Mouse (Mus musculus) ES-E14 (cell line): ENCODE results near the gene Capn5. TPM values are rescaled to one million over a fixed set of nuclear protein-coding genes. Genes with fewer than 3 reads are reported as not detected.

Experiments
- DNase-seq: peaks from one replicate; pipeline ENCODE4 v3.0.0-alpha.2; 2013; ENCODE audit warnings: low read depth, low spot score
- H3K27ac ChIP-seq: 2 replicates; pipeline ENCODE4 v1.5.1; 2012; ENCODE audit warnings: low read depth, mild to moderate bottlenecking, low read length, moderate library complexity, mixed read lengths; ENCODE audit not compliant: poor library complexity, insufficient read depth, severe bottlenecking
- H3K36me3 ChIP-seq: 2 replicates; pipeline ENCODE4 v1.6.1; 2012; ENCODE audit warnings: mild to moderate bottlenecking, low read length, moderate library complexity, mixed read lengths; ENCODE audit not compliant: control insufficient read depth, poor library complexity, insufficient read depth, severe bottlenecking
- H3K4me1 ChIP-seq, 2 experiments: fragments of 150-350 bp in 1 of 2; sonication (generic) in 1 of 2; 2 replicates each; pipeline ENCODE4 v1.6.1; 2012; ENCODE audit warnings: low read length in 2 of 2, mild to moderate bottlenecking in 1 of 2, mixed read lengths in 1 of 2; ENCODE audit not compliant: control insufficient read depth in 2 of 2, insufficient read depth in 2 of 2, poor library complexity in 1 of 2
- H3K4me3 ChIP-seq, 2 experiments: fragments of 150-350 bp in 1 of 2; sonication (generic) in 1 of 2; 2 replicates each; pipeline ENCODE4 v1.5.1; 2012; ENCODE audit warnings: low read length in 2 of 2, low read depth in 1 of 2, mild to moderate bottlenecking in 1 of 2, mixed read lengths in 1 of 2; ENCODE audit not compliant: insufficient read depth in 1 of 2, poor library complexity in 1 of 2, severe bottlenecking in 1 of 2
- H3K9ac ChIP-seq: 2 replicates; pipeline ENCODE4 v1.6.1; 2012; ENCODE audit warnings: low read depth, mild to moderate bottlenecking, low read length, mixed read lengths; ENCODE audit not compliant: poor library complexity, insufficient read depth, severe bottlenecking
- H3K9me3 ChIP-seq: fragments of 150-350 bp; sonication (generic); 2 replicates; pipeline ENCODE4 v1.6.1; 2012; ENCODE audit warnings: low read depth, mild to moderate bottlenecking, low read length; ENCODE audit not compliant: control insufficient read depth, insufficient read depth
- CHD2 ChIP-seq: IDR thresholded peaks from 2 replicates; pipeline ENCODE4 v1.6.1; 2014; ENCODE audit warnings: mild to moderate bottlenecking, low read depth, low read length, inconsistent platforms
- HCFC1 ChIP-seq: IDR thresholded peaks from 2 replicates; pipeline ENCODE4 v1.6.1; 2012; ENCODE audit warnings: low read length, inconsistent platforms, borderline replicate concordance; ENCODE audit not compliant: insufficient read depth
- MAFK ChIP-seq: IDR thresholded peaks from 2 replicates; pipeline ENCODE4 v1.6.1; 2014; ENCODE audit warnings: mild to moderate bottlenecking, low read depth, low read length, inconsistent platforms; ENCODE audit not compliant: insufficient read depth
- ZC3H11A ChIP-seq: IDR thresholded peaks from 2 replicates; pipeline ENCODE4 v1.6.1; 2012; ENCODE audit warnings: low read depth, mild to moderate bottlenecking, inconsistent platforms, low read length, borderline replicate concordance
- ZNF384 ChIP-seq: IDR thresholded peaks from 2 replicates; pipeline ENCODE4 v1.6.1; 2012; ENCODE audit warnings: low read depth, low read length, inconsistent platforms
- in situ Hi-C, 2 experiments: fragments of 600-800 bp; cut with MboI; formaldehyde crosslinking; loops; one replicate each; pipeline ENCODE4 v1.15.1; 2025; ENCODE audit warnings: low sequenced_read_pairs in 2 of 2, inconsistent platforms in 1 of 2; ENCODE audit not compliant: unreplicated experiment in 2 of 2
- total RNA-seq: library from RNA; depleted of rRNA; stranded (reverse); fragments of 300-350 nt; gene quantifications from 2 replicates; pipeline ENCODE4 v1.2.3, GENCODE M21; 2012; rRNA removed

The Capn5 gene
- total RNA-seq, 1 experiment, result 5.0 TPM

- Histone ChIP-seq H3K9me3 (no peaks in the 10 kb centered on the region), H3K9ac (no peak overlapping the region), H3K36me3 (no peaks in the 10 kb centered on the region), H3K4me3 (no peak overlapping the region), H3K27ac (no peak overlapping the region), H3K4me1 (no peaks in the 10 kb centered on the region)
- in situ Hi-C loops, result no loop called here
- no peak for TF ChIP-seq ZNF384
- no peak for TF ChIP-seq MAFK
- no peak for TF ChIP-seq ZC3H11A
- TF ChIP-seq CHD2, result no peak
- TF ChIP-seq HCFC1, result no peak
- DNase-seq, result no peak
Measured at GRCm38 (mm10) chr7:98084541-98085293, 93.4 kb downstream of the Capn5 start.

- in situ Hi-C loops, result no loop called here
- no peak overlapping the region for H3K9ac ChIP-seq
- H3K36me3 ChIP-seq, result no peaks in the 10 kb centered on the region
- TF ChIP-seq ZNF384 (no peak), CHD2 (no peak), MAFK (no peak), HCFC1 (no peak), ZC3H11A (no peak)
- H3K4me3 ChIP-seq, result no peak overlapping the region
- no peaks in the 10 kb centered on the region for H3K9me3 ChIP-seq
- no peak overlapping the region for H3K27ac ChIP-seq
- peaks cover 0 to 3% of the 10 kb centered on the region in 2 experiments; a peak in 1 of 4 replicates for H3K4me1 ChIP-seq
- DNase-seq, result no peak
Measured at GRCm38 (mm10) chr7:98082376-98082775, 95.7 kb downstream of the Capn5 start.

- Histone ChIP-seq H3K9me3 (no peaks in the 10 kb centered on the region), H3K4me3 (peak overlapping the region; percentile 20 to 33; a peak in 2 of 4 replicates), H3K4me1 (peaks cover 0 to 3% of the 10 kb centered on the region in 2 experiments; a peak in 1 of 4 replicates), H3K27ac (no peak overlapping the region), H3K36me3 (no peaks in the 10 kb centered on the region), H3K9ac (no peak overlapping the region)
- no peak for DNase-seq
- in situ Hi-C loops, result no loop called here
- no peak for TF ChIP-seq ZNF384
- TF ChIP-seq ZC3H11A, result no peak
Measured at GRCm38 (mm10) chr7:98077453-98077852, 100.6 kb downstream of the Capn5 start.

GRCm38 (mm10) chr7:98071620-98072019 lies 106.5 kb downstream of the Capn5 start:
- Histone ChIP-seq H3K4me3 (no peak overlapping the region), H3K9ac (no peak overlapping the region), H3K4me1 (no peaks in the 10 kb centered on the region), H3K9me3 (no peaks in the 10 kb centered on the region), H3K36me3 (no peaks in the 10 kb centered on the region), H3K27ac (no peak overlapping the region)
- peak; percentile 77 for DNase-seq
- in situ Hi-C loops, result no loop called here
- no peak for TF ChIP-seq ZNF384
- peak; percentile 71 for TF ChIP-seq ZC3H11A

Other genes with a start within 250 kb of the Capn5 start
- gene Myo7a, start 58.8 kb downstream of the Capn5 start, total RNA-seq, result 1.8 and 2.1 TPM in 2 replicates
- gene Omp, start 32.8 kb downstream of the Capn5 start, total RNA-seq, result 1.4 and 2.4 TPM in 2 replicates
- gene B3gnt6, start 21.2 kb upstream of the Capn5 start, total RNA-seq, result 0.09 and 0.11 TPM in 2 replicates
- 25.3 and 26.2 TPM in 2 replicates for gene Acer3, start 142.9 kb upstream of the Capn5 start, total RNA-seq
- gene Tsku, start 183.1 kb upstream of the Capn5 start, total RNA-seq, result 17.8 and 23.9 TPM in 2 replicates